Mouse (Mus musculus): Measurements from ENCODE around the gene Syndig1l.

DNA sequence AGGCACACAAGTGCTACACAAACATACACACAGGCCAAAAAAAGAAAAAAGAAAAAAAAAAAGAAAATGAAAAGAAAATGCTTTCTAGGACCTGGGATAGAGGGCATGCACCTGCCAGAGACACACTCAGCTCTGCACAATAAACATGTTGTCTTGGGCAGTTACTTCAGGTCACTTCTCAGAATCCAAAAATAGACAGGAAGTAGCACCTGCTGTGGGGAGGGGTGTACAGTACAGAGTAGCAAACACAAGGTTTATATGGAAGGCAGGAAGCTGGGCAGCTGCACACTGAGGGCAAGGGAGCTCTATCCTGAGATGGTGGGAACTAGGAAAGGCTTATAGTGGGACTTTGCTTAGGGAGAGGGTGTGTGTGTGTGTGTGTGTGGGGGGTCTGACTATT, 7.3 kb downstream of the Syndig1l start:
- no peak for TF ChIP-seq CTCF (conservative IDR thresholded peaks at IDR 0.05; ENCODE audit: low read length)
- TF ChIP-seq NANOG (IDR thresholded peaks at IDR 0.05; ENCODE audit: borderline replicate concordance, low read length) = no peak
